In the genomic region with DNA sequence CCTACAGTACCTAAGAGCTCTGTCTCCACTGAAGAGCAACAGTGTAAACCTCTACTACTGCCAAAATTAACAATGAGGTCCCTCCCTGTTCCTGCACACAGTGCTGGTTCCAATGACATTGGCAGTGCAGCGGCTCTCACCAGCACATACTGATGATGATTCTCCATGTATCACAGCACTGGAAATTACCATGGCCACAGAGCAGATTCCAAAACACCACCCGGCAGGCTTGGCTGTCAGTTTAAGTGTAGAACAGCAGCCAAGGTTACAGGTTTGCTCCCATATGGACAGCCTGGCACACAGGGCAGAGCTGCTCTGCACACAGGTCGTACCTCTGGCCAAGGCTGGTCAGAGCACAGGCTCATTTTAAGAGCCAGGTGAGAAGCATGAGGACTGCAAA, we compare ENCODE assay signal across 19 mouse cellular contexts. TPM values are rescaled to one million over a fixed set of nuclear protein-coding genes. Genes with fewer than 3 reads are reported as not detected.
DNase-seq lines count a peak whose midpoint lies in the region; ATAC-seq lines count a peak whose summit lies in the region.
"Had no signal": no experiment of that assay in that cellular context is flagged by ENCODE, and none has a peak within 500 bp of the region (broad histone marks: within the 10 kb centered on the region; RNA-seq: fewer than 3 reads in every experiment).

No protein-coding gene starts in this region.

- H3K36me3 ChIP-seq in heart, embryonic 12.5 days: peaks cover 65% of the 10 kb centered on the region
- H3K36me3 ChIP-seq in midbrain, embryonic 12.5 days: peaks cover 70% of the 10 kb centered on the region
- H3K36me3 ChIP-seq in midbrain, embryonic 16.5 days (ENCODE audit: control insufficient read depth, insufficient read depth, low read length): no peaks in the 10 kb centered on the region
- H3K36me3 ChIP-seq: hindbrain, embryonic 15.5 days had no signal

- no peak overlapping the region for H3K27ac ChIP-seq in heart, embryonic 12.5 days (ENCODE audit: poor library complexity, severe bottlenecking)
- no peak overlapping the region for H3K27ac ChIP-seq in midbrain, embryonic 12.5 days (replicated peaks)
- H3K27ac ChIP-seq in midbrain, embryonic 16.5 days (ENCODE audit: low read length): no peak overlapping the region
- H3K27ac ChIP-seq: embryonic facial prominence, embryonic 12.5 days; hindbrain, embryonic 15.5 days; kidney, postnatal 0 days; limb, embryonic 13.5 days; liver, embryonic 14.5 days; neural tube, embryonic 12.5 days had no signal

- no peak overlapping the region for H3K4me2 ChIP-seq in heart, embryonic 12.5 days
- H3K4me2 ChIP-seq in midbrain, embryonic 12.5 days (replicated peaks): no peak overlapping the region
- H3K4me2 ChIP-seq in midbrain, embryonic 16.5 days (ENCODE audit: low read length): no peak overlapping the region
- H3K4me2 ChIP-seq: embryonic facial prominence, embryonic 12.5 days; hindbrain, embryonic 15.5 days; limb, embryonic 13.5 days; neural tube, embryonic 12.5 days had no signal

- no peaks in the 10 kb centered on the region for H3K4me1 ChIP-seq in heart, embryonic 12.5 days (replicated peaks)
- no peaks in the 10 kb centered on the region for H3K4me1 ChIP-seq in midbrain, embryonic 12.5 days
- H3K4me1 ChIP-seq in midbrain, embryonic 16.5 days (ENCODE audit: control insufficient read depth, insufficient read depth, low read length): no peaks in the 10 kb centered on the region
- H3K4me1 ChIP-seq: embryonic facial prominence, embryonic 12.5 days; hindbrain, embryonic 15.5 days; limb, embryonic 13.5 days; neural tube, embryonic 12.5 days had no signal

- DNase-seq in heart, adult 11 months: peak; percentile 97
- peak; percentile 64 to 70 for DNase-seq in heart, adult 9 months (ENCODE audit: low spot score in 2 of 2)
- no peak for DNase-seq in spleen, postnatal 4 days (ENCODE audit: low spot score in 2 of 2)
- no peak for DNase-seq in adrenal gland, adult (ENCODE audit: inconsistent age in 2 of 2, low spot score in 1 of 2)
- no peak for DNase-seq in frontal cortex, adult 2 months (ENCODE audit: extremely low spot score in 1 of 2, low spot score in 1 of 2)
- DNase-seq: adrenal gland, adult 2 months; kidney, adult 11 months; right cerebral cortex, postnatal 14 days; thymus, postnatal 25 days had no signal

- no peak for ATAC-seq in heart, embryonic 12.5 days (ENCODE audit: insufficient number of reproducible peaks, low FRiP score)
- no peak for ATAC-seq in midbrain, embryonic 12.5 days (ENCODE audit: low FRiP score, low read depth)
- ATAC-seq in midbrain, embryonic 16.5 days: no peak

- 96% methylated on average over 3 of the region's 3 CpGs for WGBS in heart, embryonic 12.5 days
- 93% methylated on average over 3 of the region's 3 CpGs for WGBS in midbrain, embryonic 12.5 days
- WGBS in midbrain, embryonic 16.5 days: 94% methylated on average over 3 of the region's 3 CpGs

- no peak overlapping the region for H3K9ac ChIP-seq in heart, embryonic 12.5 days
- 0 out of 2 replicates have a peak overlapping the region, but pooled peaks have one; percentile 6 for H3K9ac ChIP-seq in midbrain, embryonic 12.5 days (replicated peaks)
- no peak overlapping the region for H3K9ac ChIP-seq in midbrain, embryonic 16.5 days (ENCODE audit: low read depth, low read length)
- H3K9ac ChIP-seq: embryonic facial prominence, embryonic 12.5 days; hindbrain, embryonic 15.5 days; limb, embryonic 13.5 days; liver, embryonic 14.5 days; neural tube, embryonic 12.5 days had no signal

- H3K9me3 ChIP-seq in heart, embryonic 12.5 days (replicated peaks): no peaks in the 10 kb centered on the region
- no peaks in the 10 kb centered on the region for H3K9me3 ChIP-seq in midbrain, embryonic 12.5 days
- no peaks in the 10 kb centered on the region for H3K9me3 ChIP-seq in midbrain, embryonic 16.5 days (replicated peaks; ENCODE audit: control insufficient read depth, low read length, poor library complexity, severe bottlenecking)
- H3K9me3 ChIP-seq: embryonic facial prominence, embryonic 12.5 days; hindbrain, embryonic 15.5 days; limb, embryonic 13.5 days; neural tube, embryonic 12.5 days had no signal

- H3K27me3 ChIP-seq in heart, embryonic 12.5 days (replicated peaks): no peaks in the 10 kb centered on the region
- H3K27me3 ChIP-seq in midbrain, embryonic 12.5 days: no peaks in the 10 kb centered on the region
- H3K27me3 ChIP-seq in midbrain, embryonic 16.5 days (ENCODE audit: control insufficient read depth, insufficient read depth, low read depth, low read length): no peaks in the 10 kb centered on the region
- H3K27me3 ChIP-seq: CH12.LX; embryonic facial prominence, embryonic 12.5 days; hindbrain, embryonic 15.5 days; limb, embryonic 13.5 days; neural tube, embryonic 12.5 days had no signal

- H3K4me3 ChIP-seq in heart, embryonic 12.5 days: no peak overlapping the region
- H3K4me3 ChIP-seq in midbrain, embryonic 12.5 days: no peak overlapping the region
- H3K4me3 ChIP-seq in midbrain, embryonic 16.5 days (ENCODE audit: low read depth, low read length): no peak overlapping the region
- H3K4me3 ChIP-seq: embryonic facial prominence, embryonic 12.5 days; hindbrain, embryonic 15.5 days; limb, embryonic 13.5 days; neural tube, embryonic 12.5 days had no signal

RNA-seq across cellular contexts. Expression of a gene that starts 8.3 kb away (rescaled TPM):
- polyA plus RNA-seq in heart, embryonic 12.5 days (2016; fragmentation: Nextera tagmentation; extraction: Ambion mirVana): 73.0 and 75.6 TPM in 2 replicates
- 125 and 128 TPM in 2 replicates for polyA plus RNA-seq in midbrain, embryonic 12.5 days (2016; fragmentation: Nextera tagmentation; extraction: Ambion mirVana)
- 10.1 and 11.2 TPM in 2 replicates for polyA plus RNA-seq in midbrain, embryonic 16.5 days (2015; fragmentation: Nextera tagmentation; extraction: Ambion mirVana)
- polyA plus RNA-seq in frontal cortex, adult 2 months (2012; rRNA removed): 0.23 and 0.24 TPM in 2 replicates

RNA-seq across cellular contexts. Expression of a gene that starts 48.5 kb away (rescaled TPM):
- 11.6 and 14.0 TPM in 2 replicates for polyA plus RNA-seq in heart, embryonic 12.5 days (2016; fragmentation: Nextera tagmentation; extraction: Ambion mirVana)
- 4.0 and 4.3 TPM in 2 replicates for polyA plus RNA-seq in midbrain, embryonic 12.5 days (2016; fragmentation: Nextera tagmentation; extraction: Ambion mirVana)
- 1.0 and 1.2 TPM in 2 replicates for polyA plus RNA-seq in midbrain, embryonic 16.5 days (2015; fragmentation: Nextera tagmentation; extraction: Ambion mirVana)
- polyA plus RNA-seq in frontal cortex, adult 2 months (2012; rRNA removed): 6.4 and 6.8 TPM in 2 replicates

Comparison
In these comparisons a context has a peak if more than half of its experiments do, and no peak if none do; other contexts are left out.
1. DNase-seq: peak in heart, adult 11 months (single experiment) and heart, adult 9 months (2 of 2); none in spleen, postnatal 4 days (0 of 2), adrenal gland, adult (0 of 2) and frontal cortex, adult 2 months (0 of 2).